Mouse (Mus musculus) liver, embryonic 14.5 days (tissue): ENCODE measurements around the gene 4930469K13Rik. TPM values are rescaled to one million over a fixed set of nuclear protein-coding genes. Genes with fewer than 3 reads are reported as not detected.

Source experiments
- ATAC-seq: fragments of 200-750 bp; cut with Nextera tagmentation; 2 replicates; pipeline ENCODE4 v1.8.0; 2017; ENCODE audit warnings: moderate number of reproducible peaks, mild to moderate bottlenecking, moderate library complexity; ENCODE audit not compliant: insufficient read depth
- DNase-seq, 3 experiments: peaks; one replicate each; pipeline ENCODE4 v3.0.0-alpha.2; 2012 to 2013; ENCODE audit warnings: low read depth in 3 of 3, low spot score in 3 of 3
- H3K27ac ChIP-seq: fragments of 300-500 bp; sonication (generic); 2 replicates; pipeline ENCODE4 v1.5.1; 2014; ENCODE audit warnings: moderate library complexity, mild to moderate bottlenecking, control low read depth, inconsistent platforms
- H3K27me3 ChIP-seq: fragments of 300-500 bp; sonication (generic); 2 replicates; pipeline ENCODE4 v1.6.1; 2014; ENCODE audit warnings: mild to moderate bottlenecking, low read length, moderate library complexity; ENCODE audit not compliant: control insufficient read depth, insufficient read depth
- H3K36me3 ChIP-seq: fragments of 300-500 bp; sonication (generic); replicated peaks from 2 replicates; pipeline ENCODE4 v1.6.1; 2014; ENCODE audit warnings: low read depth; ENCODE audit not compliant: control insufficient read depth, insufficient read depth
- H3K4me1 ChIP-seq, 2 experiments: fragments of 200-500 bp in 1 of 2; fragments of 300-500 bp in 1 of 2; sonication (generic) in 1 of 2; replicated peaks; 2 replicates each; pipeline ENCODE4 v1.6.1; 2012 to 2014; ENCODE audit warnings: antibody characterized with exemption in 1 of 2, inconsistent platforms in 1 of 2, low read length in 1 of 2; ENCODE audit not compliant: control insufficient read depth in 2 of 2, insufficient read depth in 2 of 2
- H3K4me2 ChIP-seq: fragments of 300-500 bp; sonication (generic); 2 replicates; pipeline ENCODE4 v1.6.1; 2014; ENCODE audit warnings: low read depth, mild to moderate bottlenecking, control low read depth, moderate library complexity
- H3K4me3 ChIP-seq, 2 experiments: fragments of 200-500 bp in 1 of 2; fragments of 300-500 bp in 1 of 2; sonication (generic) in 1 of 2; 2 replicates each; pipeline ENCODE4 v1.5.1; 2012 to 2014; ENCODE audit warnings: low read depth in 2 of 2, low read length in 2 of 2, mild to moderate bottlenecking in 2 of 2, control low read depth in 1 of 2, inconsistent platforms in 1 of 2, moderate library complexity in 1 of 2; ENCODE audit not compliant: insufficient read depth in 1 of 2
- H3K9ac ChIP-seq: fragments of 300-500 bp; sonication (generic); replicated peaks from 2 replicates; pipeline ENCODE4 v1.6.1; 2014; ENCODE audit warnings: mild to moderate bottlenecking, control low read depth, moderate library complexity
- H3K9me3 ChIP-seq: fragments of 300-500 bp; sonication (generic); 2 replicates; pipeline ENCODE4 v1.6.1; 2016; ENCODE audit warnings: low read length, mixed read lengths; ENCODE audit not compliant: control insufficient read depth
- CTCF ChIP-seq: IDR thresholded peaks from 2 replicates; pipeline ENCODE4 v1.5.1; 2016; ENCODE audit warnings: antibody characterized with exemption, low read depth, control low read depth
- EP300 ChIP-seq: IDR thresholded peaks from 2 replicates; pipeline ENCODE4 v1.6.1; 2016; ENCODE audit warnings: antibody characterized with exemption, low read depth
- WGBS: fragments of 180-500 bp; shearing (Covaris S2); extraction: QIAGEN DNeasy Blood & Tissue Kit; methylation state at CpG from one replicate; pipeline ENCODE4 v1.1.7; 2014; ENCODE audit not compliant: insufficient replicate concordance; 5-methylcytosine and 5-hydroxymethylcytosine counted together
- polyA plus RNA-seq, 2 experiments: library from polyadenylated mRNA; depleted of rRNA in 1 of 2; stranded (reverse) in 1 of 2; unstranded in 1 of 2; fragments of >200 nt; fragmentation: Nextera tagmentation in 1 of 2; extraction: Ambion mirVana in 1 of 2; gene quantifications; 2 replicates each; pipeline versions ENCODE4 v1.2.1 to v1.2.3; 2012 to 2014

The 4930469K13Rik gene
- polyA plus RNA-seq, 2 experiments = not detected

- H3K9ac ChIP-seq = no peak within 1 kb of the TSS
- H3K36me3 ChIP-seq = no peaks in the 10 kb centered on the region
- no peak for ATAC-seq
- peaks cover 0 to 5% of the 10 kb centered on the region in 2 experiments; a peak in 1 of 4 replicates for H3K4me1 ChIP-seq
- no peak within 1 kb of the TSS for H3K27ac ChIP-seq
- TF ChIP-seq CTCF = no peak
- no peak for TF ChIP-seq EP300
- no peak within 1 kb of the TSS for H3K4me2 ChIP-seq
- 26% methylated on average over 12 of the region's 12 CpGs for WGBS
- no peak for DNase-seq
- H3K9me3 ChIP-seq = no peaks in the 10 kb centered on the region
- no peak within 1 kb of the TSS for H3K4me3 ChIP-seq
- H3K27me3 ChIP-seq = no peaks in the 10 kb centered on the region
Measured at GRCm38 (mm10) chr11:33992938-33993337, 105.4 kb downstream of the 4930469K13Rik start, which contains the start of gene Kcnip1. TSS of gene Kcnip1 (minus strand) at chr11:33993152.

- Histone ChIP-seq H3K27me3 (no peaks in the 10 kb centered on the region), H3K4me2 (no peak overlapping the region), H3K4me1 (peaks cover 0 to 5% of the 10 kb centered on the region in 2 experiments; a peak in 1 of 4 replicates), H3K27ac (no peak overlapping the region), H3K9me3 (no peaks in the 10 kb centered on the region), H3K4me3 (no peak overlapping the region), H3K36me3 (no peaks in the 10 kb centered on the region), H3K9ac (no peak overlapping the region)
- ATAC-seq = no peak
- DNase-seq = no peak
- TF ChIP-seq EP300 (no peak), CTCF (no peak)
- 53% methylated on average over 5 of the region's 5 CpGs for WGBS
Measured at GRCm38 (mm10) chr11:33990002-33990401, 108.4 kb downstream of the 4930469K13Rik start.

- TF ChIP-seq CTCF (no peak), EP300 (no peak)
Measured at GRCm38 (mm10) chr11:33986525-33986924, 111.8 kb downstream of the 4930469K13Rik start.

GRCm38 (mm10) chr11:33980146-33980545, 118.2 kb downstream of the 4930469K13Rik start:
- no peaks in the 10 kb centered on the region for H3K9me3 ChIP-seq
- no peaks in the 10 kb centered on the region for H3K4me1 ChIP-seq
- WGBS = 46% methylated on average over 4 of the region's 4 CpGs
- DNase-seq = no peak
- no peaks in the 10 kb centered on the region for H3K36me3 ChIP-seq
- no peak overlapping the region for H3K27ac ChIP-seq
- ATAC-seq = no peak
- no peak overlapping the region for H3K4me2 ChIP-seq
- H3K9ac ChIP-seq = no peak overlapping the region
- no peaks in the 10 kb centered on the region for H3K27me3 ChIP-seq
- TF ChIP-seq EP300 (no peak), CTCF (no peak)
- H3K4me3 ChIP-seq = no peak overlapping the region

More at GRCm38 (mm10) chr11:33986525-33986924, 111.8 kb downstream of the 4930469K13Rik start:
- Histone ChIP-seq H3K27me3 (no peaks in the 10 kb centered on the region), H3K36me3 (no peaks in the 10 kb centered on the region), H3K4me2 (no peak overlapping the region), H3K27ac (no peak overlapping the region), H3K9ac (no peak overlapping the region), H3K4me3 (no peak overlapping the region), H3K9me3 (no peaks in the 10 kb centered on the region), H3K4me1 (peaks cover 0 to 3% of the 10 kb centered on the region in 2 experiments; a peak in 1 of 4 replicates)
- DNase-seq (no peak), ATAC-seq (no peak)
- WGBS = 23% methylated on average over 2 of the region's 2 CpGs

GRCm38 (mm10) chr11:33975121-33975520, 123.2 kb downstream of the 4930469K13Rik start:
- Histone ChIP-seq H3K9ac (no peak overlapping the region), H3K27me3 (no peaks in the 10 kb centered on the region), H3K4me3 (no peak overlapping the region), H3K36me3 (no peaks in the 10 kb centered on the region), H3K27ac (no peak overlapping the region), H3K4me2 (no peak overlapping the region), H3K4me1 (no peaks in the 10 kb centered on the region), H3K9me3 (no peaks in the 10 kb centered on the region)
- TF ChIP-seq CTCF (no peak), EP300 (no peak)
- ATAC-seq (no peak), DNase-seq (no peak)
- 61% methylated on average over 2 of the region's 2 CpGs for WGBS
